Mouse (Mus musculus) MEL (cell line): ENCODE results near the gene Atf7.

Experiments
- CTCF ChIP-seq, 3 experiments: IDR thresholded peaks in 2 of 3; conservative IDR thresholded peaks in 1 of 3; 2 replicates each; pipeline ENCODE4 v1.5.1; 2011 to 2012; ENCODE audit warnings: low read length in 3 of 3, low read depth in 2 of 3, mild to moderate bottlenecking in 2 of 3, improper control_type of control experiment in 1 of 3, inconsistent platforms in 1 of 3, mixed read lengths in 1 of 3, moderate library complexity in 1 of 3; ENCODE audit not compliant: control insufficient read depth in 1 of 3, insufficient read depth in 1 of 3, poor library complexity in 1 of 3, severe bottlenecking in 1 of 3
- GABPA ChIP-seq: IDR thresholded peaks from 2 replicates; pipeline ENCODE4 v1.6.1; 2012; ENCODE audit warnings: low read depth, mild to moderate bottlenecking, inconsistent platforms, low read length, improper control_type of control experiment, moderate library complexity
- ZKSCAN1 ChIP-seq: IDR thresholded peaks from 2 replicates; pipeline ENCODE4 v1.6.1; 2012; ENCODE audit warnings: low read depth, mild to moderate bottlenecking, inconsistent platforms, low read length, improper control_type of control experiment, moderate library complexity
- ZNF384 ChIP-seq: IDR thresholded peaks from 2 replicates; pipeline ENCODE4 v1.6.1; 2012; ENCODE audit warnings: low read depth, mild to moderate bottlenecking, inconsistent platforms, low read length, improper control_type of control experiment

DNA sequence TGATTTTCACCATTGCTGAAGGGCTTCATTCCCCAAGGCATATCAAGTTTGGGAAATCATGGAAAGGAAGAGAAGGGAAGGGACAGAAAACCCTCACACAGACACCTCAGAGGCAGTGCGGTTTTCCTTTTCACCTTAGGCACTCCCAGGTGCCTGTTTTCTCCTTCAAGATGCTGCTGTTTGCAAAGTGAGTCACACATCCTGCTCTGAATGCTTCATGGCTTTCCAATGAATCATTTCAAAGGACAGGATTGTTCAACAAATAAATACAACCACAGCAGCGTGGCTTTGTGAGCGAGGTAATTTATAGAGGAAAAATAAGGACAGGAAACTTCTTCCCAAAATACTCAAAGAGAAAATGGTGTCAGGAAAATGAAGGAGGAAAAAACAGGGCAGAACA, 53.2 kb downstream of the Atf7 start:
- TF ChIP-seq ZNF384 (no peak), GABPA (no peak), CTCF (IDR thresholded peaks at IDR 0.05 in 2 of 3, conservative IDR thresholded peaks at IDR 0.05 in 1 of 3; ENCODE audit: control insufficient read depth in 1 of 3, insufficient read depth in 1 of 3, low read depth in 2 of 3, low read length in 3 of 3, poor library complexity in 1 of 3, severe bottlenecking in 1 of 3) (no peak), ZKSCAN1 (no peak)
